Mouse (Mus musculus): ENCODE results near the gene Zbtb42.

The Zbtb42 gene

GRCm38 (mm10) chr12:112660576-112661326, 17.9 kb upstream of the Zbtb42 start:
- no peak for DNase-seq (ENCODE audit: extremely low read depth, low read depth, low spot score)

- no peak for DNase-seq (ENCODE audit: extremely low read depth, low read depth, low spot score)
These were observed 17.4 kb upstream of the Zbtb42 start for GRCm38 (mm10) chr12:112661327-112661605.

- no peak for DNase-seq (ENCODE audit: extremely low read depth, low read depth, low spot score)
These were observed 16.8 kb upstream of the Zbtb42 start for GRCm38 (mm10) chr12:112661851-112662250.

GRCm38 (mm10) chr12:112663303-112663702, 15.3 kb upstream of the Zbtb42 start:
- no peak for DNase-seq (ENCODE audit: extremely low read depth, low read depth, low spot score)

GRCm38 (mm10) chr12:112663716-112664115, 14.9 kb upstream of the Zbtb42 start:
- no peak for DNase-seq (ENCODE audit: extremely low read depth, low read depth, low spot score)

GRCm38 (mm10) chr12:112664124-112664523, 14.5 kb upstream of the Zbtb42 start:
- DNase-seq (ENCODE audit: extremely low read depth, low read depth, low spot score), result no peak

GRCm38 (mm10) chr12:112664656-112665055, 14.0 kb upstream of the Zbtb42 start:
- no peak for DNase-seq (ENCODE audit: extremely low read depth, low read depth, low spot score)

GRCm38 (mm10) chr12:112665445-112665844, 13.2 kb upstream of the Zbtb42 start:
- DNase-seq (ENCODE audit: extremely low read depth, low read depth, low spot score), result no peak

GRCm38 (mm10) chr12:112665881-112666544, 12.6 kb upstream of the Zbtb42 start:
- no peak for DNase-seq (ENCODE audit: extremely low read depth, low read depth, low spot score)

- DNase-seq (ENCODE audit: extremely low read depth, low read depth, low spot score), result no peak
These were observed 10.9 kb upstream of the Zbtb42 start for GRCm38 (mm10) chr12:112667619-112668297.

GRCm38 (mm10) chr12:112670718-112671393, 7.8 kb upstream of the Zbtb42 start:
- DNase-seq (ENCODE audit: extremely low read depth, low read depth, low spot score), result no peak

GRCm38 (mm10) chr12:112671891-112672290, 6.7 kb upstream of the Zbtb42 start:
- no peak for DNase-seq (ENCODE audit: extremely low read depth, low read depth, low spot score)

GRCm38 (mm10) chr12:112672744-112673575, 5.7 kb upstream of the Zbtb42 start:
- DNase-seq (ENCODE audit: extremely low read depth, low read depth, low spot score), result no peak

- no peak for DNase-seq (ENCODE audit: extremely low read depth, low read depth, low spot score)
These were observed 5.0 kb upstream of the Zbtb42 start for GRCm38 (mm10) chr12:112673576-112674091.

GRCm38 (mm10) chr12:112674132-112675011, 4.3 kb upstream of the Zbtb42 start, which contains the start of gene Akt1:
Akt1 (minus strand) TSS chr12:112674884.
- DNase-seq (ENCODE audit: extremely low read depth, low read depth, low spot score), result no peak

GRCm38 (mm10) chr12:112675245-112676035, 3.2 kb upstream of the Zbtb42 start:
- DNase-seq (ENCODE audit: extremely low read depth, low read depth, low spot score), result no peak

- DNase-seq (ENCODE audit: extremely low read depth, low read depth, low spot score), result no peak
These were observed 1.6 kb upstream of the Zbtb42 start for GRCm38 (mm10) chr12:112677076-112677475.

GRCm38 (mm10) chr12:112677943-112678554, 579 bp upstream of the Zbtb42 start:
- no peak for DNase-seq (ENCODE audit: extremely low read depth, low read depth, low spot score)

Measured in fat pad, adult 2 months (tissue).